Mouse (Mus musculus) spleen, postnatal 10 days (tissue): ENCODE results near the gene Basp1.

Source experiments
- DNase-seq, 2 experiments: peaks; one replicate each; pipeline ENCODE4 v3.0.0; 2021 to 2022; ENCODE audit warnings: low spot score in 2 of 2

Basp1 gene

DNA sequence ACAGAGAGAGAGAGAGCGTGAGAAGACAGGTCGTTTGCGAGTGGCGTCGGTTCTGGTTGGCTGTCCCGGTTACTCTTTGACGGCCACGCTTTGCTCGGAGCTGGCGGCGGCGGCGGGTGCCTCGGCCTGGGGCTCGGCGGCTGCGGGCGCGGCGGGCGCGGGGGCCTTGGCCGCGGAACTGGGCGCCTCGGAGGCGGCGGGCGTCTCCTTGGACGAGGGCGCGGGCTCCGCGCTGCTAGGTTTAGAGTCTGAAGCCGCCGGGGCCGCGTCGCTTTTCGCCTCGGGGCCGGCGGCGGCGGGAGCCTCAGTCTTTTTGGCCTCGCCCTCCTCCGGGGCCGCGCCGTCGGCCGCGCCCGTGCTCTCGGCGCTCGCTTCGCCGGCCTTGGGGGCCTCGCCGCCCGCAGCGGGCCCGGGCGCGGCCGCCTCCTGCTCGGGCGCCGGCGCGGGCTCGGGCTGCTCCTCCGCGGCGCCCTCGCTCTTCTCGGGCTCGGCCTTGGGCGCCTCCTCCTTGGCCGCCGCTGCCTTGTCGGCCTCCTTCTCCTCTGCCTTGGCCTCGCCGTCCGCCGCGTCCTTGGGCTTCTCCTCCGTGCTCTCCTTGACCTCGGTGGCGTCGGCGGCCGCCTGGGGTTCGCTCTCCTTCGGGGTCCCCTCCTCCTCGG is 49.3 kb downstream of the Basp1 start:
- DNase-seq = peak in 1 of 2 experiments; percentile 14

DNA sequence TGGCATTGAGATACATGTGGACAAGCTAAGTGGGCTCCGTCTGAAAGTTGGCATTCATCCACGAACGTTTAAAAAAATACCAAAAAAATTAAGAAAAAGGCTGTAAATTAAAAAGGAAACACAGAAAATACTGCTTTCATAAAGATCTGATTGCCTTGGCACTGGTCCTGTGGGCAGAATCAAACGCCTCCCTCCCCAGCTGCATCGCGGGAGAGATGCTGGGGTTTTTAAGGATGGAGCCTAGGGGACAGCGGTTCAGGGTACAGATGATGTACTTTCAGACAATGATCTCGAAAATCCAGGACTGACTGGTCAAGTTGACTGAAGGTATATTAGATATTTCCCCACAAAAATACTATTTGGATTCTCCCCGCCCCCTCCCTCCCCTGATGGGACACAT is 49.9 kb downstream of the Basp1 start:
- DNase-seq = no peak

- DNase-seq = no peak
Measured at GRCm38 (mm10) chr15:25360825-25361224, 52.7 kb downstream of the Basp1 start.

DNA sequence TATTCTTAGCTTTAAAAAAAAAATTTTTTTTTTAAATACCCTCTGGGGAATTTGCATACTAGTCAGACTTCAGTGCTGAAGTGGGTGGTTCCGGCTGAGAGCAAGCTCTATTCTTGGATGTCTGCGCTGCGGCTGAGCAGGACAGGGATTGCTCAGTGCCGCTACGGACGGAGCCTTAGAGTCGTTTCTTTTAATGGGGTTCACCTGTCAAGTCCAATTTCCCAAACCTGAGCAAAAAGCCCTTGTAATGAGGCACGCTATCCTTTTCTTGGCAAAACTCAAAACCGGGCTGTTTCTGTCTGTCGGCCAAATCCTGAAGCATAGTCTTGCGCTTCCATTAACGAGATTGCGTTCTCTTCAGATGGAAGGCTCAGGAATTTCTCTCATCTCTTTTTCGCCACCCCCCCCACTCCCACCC is 54.9 kb downstream of the Basp1 start:
- DNase-seq = no peak

DNA sequence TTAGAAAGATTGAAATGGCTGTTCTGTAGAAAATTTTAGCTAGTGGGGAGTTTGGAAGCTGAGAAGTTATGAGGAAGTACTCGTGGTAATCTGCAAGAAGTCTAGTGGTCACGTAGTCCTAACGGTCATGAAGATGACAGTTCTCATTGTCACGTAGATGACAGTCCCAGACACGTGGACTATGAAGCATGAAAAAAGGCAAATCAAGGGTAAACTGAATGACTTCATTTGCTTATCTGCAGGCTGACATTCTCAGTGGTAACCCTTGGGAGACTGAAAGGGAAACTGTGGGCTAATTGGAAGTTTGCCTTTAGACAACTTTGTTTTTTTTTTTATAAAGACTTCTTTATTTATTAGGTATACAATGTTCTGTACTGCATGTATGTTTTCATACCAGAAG is 58.2 kb downstream of the Basp1 start:
- no peak for DNase-seq

GRCm38 (mm10) chr15:25354738-25355137 is 58.8 kb downstream of the Basp1 start:
- no peak for DNase-seq

GRCm38 (mm10) chr15:25353498-25353897 is 60.1 kb downstream of the Basp1 start:
- no peak for DNase-seq

- DNase-seq = no peak
Measured at GRCm38 (mm10) chr15:25343263-25343662, 70.3 kb downstream of the Basp1 start.

GRCm38 (mm10) chr15:25335277-25335676 is 78.3 kb downstream of the Basp1 start:
- DNase-seq = no peak

- DNase-seq = no peak
Measured at GRCm38 (mm10) chr15:25331877-25332445, 81.6 kb downstream of the Basp1 start.

DNA sequence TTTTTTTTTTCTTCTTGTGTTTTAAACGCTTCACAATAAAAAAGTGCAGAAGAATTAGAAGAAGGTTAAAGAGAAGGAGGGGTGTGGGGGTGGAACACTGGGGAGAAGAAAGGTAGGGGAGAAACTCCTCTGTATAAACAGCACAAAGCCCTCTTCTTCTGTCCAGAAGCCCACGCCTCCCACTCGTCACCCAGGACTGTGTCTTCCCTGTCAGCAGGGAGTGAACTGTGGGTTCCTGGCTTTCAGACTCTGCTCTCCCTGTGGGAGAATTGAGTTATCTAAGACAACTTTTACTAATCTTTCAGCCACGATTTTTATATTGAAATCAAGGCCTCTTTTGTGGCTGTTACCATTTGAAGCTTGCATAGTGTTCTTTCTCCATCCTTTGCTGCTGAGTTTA is 82.6 kb downstream of the Basp1 start:
- no peak for DNase-seq

DNA sequence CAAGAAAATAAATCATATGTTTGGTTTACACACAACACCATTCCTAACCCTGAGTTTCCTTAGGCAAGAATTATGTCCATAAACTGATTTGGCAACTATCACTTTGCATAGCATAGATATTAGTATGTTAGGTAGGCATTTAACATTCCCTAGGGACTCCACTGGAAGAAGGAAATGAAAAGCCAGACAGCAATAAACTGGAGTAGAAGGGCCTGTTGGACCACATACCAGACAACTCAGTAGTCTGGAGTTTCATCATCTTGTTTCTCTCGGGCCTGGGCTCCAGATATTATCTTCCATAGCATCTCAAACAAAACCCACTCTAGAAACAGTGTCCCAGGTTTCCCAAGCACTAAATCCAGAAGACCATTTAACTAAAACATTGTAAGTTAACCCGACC is 91.0 kb downstream of the Basp1 start:
- DNase-seq = no peak

GRCm38 (mm10) chr15:25322111-25322510 is 91.5 kb downstream of the Basp1 start:
- DNase-seq = no peak

DNA sequence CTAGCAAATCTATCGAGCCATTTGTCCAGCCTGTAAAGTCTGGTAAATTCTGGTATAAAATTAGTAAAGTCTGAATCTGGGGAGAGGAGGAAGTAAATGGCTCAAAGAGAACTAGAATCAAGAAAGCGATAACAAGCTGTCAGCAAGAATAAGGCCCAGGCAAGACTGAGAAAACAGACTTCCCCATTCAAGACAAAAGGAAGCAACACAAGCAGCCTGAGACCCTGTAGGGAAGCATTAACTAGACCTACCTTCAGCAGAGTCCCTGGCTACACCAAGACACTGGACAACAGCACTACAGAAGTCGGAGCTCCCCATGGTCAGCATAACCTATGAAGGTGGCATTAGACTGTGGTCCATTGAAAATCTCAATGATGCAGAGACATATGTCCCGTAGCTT is 91.9 kb downstream of the Basp1 start:
- no peak for DNase-seq

GRCm38 (mm10) chr15:25314471-25314870 is 99.1 kb downstream of the Basp1 start:
- DNase-seq = no peak
